Mouse (Mus musculus) gastrocnemius, adult 8-10 months (tissue): ENCODE data around the gene Ranbp3l. TPM values are rescaled to one million over a fixed set of nuclear protein-coding genes. Genes with fewer than 3 reads are reported as not detected.

Experiments used
- DNase-seq, 2 experiments: peaks; one replicate each; pipeline ENCODE4 v3.0.0; 2022; ENCODE audit warnings: low spot score in 2 of 2
- total RNA-seq, 4 experiments: library from RNA; stranded (reverse); gene quantifications; 2 replicates each; pipeline ENCODE4 v1.2.4; 2022

Ranbp3l gene
- total RNA-seq, 4 experiments from 2014 or later: 0.12 TPM; not detected in 3

DNA sequence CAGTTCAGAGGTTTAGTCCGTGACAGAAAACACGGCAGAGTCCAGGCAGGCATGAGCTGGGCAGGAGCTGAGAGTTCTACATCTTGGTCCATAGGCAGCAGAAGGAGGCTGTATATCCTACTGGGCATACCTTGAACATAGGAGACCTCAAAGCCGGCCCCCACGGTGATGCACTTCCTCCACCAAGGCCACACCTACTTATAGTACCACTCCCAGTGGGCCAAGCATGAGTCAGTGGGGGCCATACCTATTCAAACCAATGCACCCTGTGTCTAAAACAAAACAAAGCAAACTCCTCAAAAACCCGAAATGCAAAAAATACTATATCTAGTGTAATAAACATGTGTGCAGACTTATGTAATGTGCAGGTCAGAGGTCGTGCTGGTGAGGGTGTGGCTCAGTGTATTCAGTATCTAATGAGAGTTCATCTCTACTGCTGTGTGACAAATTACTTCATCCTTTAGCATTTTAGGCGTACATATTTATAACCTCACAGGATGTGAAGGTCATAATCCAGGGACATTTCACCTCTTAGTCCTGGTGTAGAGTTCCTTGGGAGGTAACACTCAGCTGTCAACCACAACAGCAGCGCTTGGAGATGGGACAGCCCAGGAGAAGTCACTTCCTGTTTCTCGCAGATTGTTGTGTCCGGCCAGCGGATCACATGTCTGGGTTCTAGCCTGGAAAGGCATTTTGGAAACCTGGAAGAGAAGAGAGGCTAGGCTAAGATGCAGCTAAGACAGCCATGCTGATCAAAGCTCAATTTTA lies 126.0 kb downstream of the Ranbp3l start:
- DNase-seq: no peak

DNA sequence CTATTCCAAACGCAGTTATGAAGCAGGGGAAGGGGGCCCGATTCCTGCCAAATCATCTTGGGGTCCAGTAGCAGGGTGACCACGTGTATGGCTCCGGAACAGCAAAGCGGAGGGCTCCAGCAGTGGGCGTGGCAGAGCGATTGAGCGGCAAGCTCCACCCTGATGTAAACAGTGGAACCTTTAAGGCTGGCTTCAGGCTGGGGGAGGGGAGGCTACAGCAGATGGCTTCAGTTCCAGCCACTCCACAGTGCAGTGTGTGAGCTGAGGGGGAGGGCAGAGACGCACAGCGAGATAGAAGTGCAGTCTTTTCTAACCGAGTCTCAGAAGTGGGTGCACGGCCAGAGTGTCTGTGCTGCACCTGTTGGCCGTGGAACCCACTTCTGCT lies 126.6 kb downstream of the Ranbp3l start:
- no peak for DNase-seq

GRCm38 (mm10) chr15:9096865-9097264 lies 129.1 kb downstream of the Ranbp3l start:
- DNase-seq: no peak

GRCm38 (mm10) chr15:9100446-9101077 lies 132.8 kb downstream of the Ranbp3l start:
- DNase-seq: no peak

- DNase-seq: no peak
These were observed 138.7 kb downstream of the Ranbp3l start for GRCm38 (mm10) chr15:9106303-9107074.

DNA sequence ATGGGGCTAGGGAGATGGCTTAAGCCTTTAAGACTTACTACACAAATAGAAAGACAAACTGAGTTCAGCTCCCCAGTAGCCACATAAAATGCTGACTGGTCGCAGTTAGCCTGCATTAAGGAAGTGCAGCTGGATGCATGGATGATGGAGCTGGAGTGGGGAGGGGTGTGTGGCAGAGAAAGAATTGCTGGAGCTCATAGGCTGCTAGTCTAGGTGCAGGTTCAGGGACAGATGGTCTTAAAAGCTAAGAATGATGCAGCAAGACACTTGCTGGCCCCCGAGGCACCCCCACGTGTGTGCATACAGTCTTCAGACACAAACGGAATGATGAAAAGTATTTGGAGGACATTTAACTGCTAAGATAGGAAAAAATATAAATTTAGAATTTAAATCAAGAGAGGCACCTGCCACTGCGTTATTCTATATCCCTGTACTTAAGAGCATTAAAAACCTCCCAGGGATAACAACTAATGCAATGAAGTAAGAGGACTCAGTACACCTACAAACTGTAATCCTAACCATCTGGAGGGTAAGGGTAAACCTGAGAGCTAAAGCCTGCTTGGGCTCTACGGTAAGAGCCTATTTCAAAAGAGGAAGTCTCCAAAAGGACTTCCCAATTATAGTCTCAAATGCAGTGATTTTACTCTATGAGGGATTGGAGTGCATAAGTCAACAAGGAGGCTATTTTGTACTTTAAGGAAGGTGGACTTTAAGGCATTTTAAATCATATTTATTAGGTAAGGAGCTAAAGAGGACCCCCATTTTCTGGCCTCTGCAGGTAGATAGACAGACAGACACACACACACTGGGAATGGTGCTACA lies 143.0 kb downstream of the Ranbp3l start:
- DNase-seq: no peak

DNA sequence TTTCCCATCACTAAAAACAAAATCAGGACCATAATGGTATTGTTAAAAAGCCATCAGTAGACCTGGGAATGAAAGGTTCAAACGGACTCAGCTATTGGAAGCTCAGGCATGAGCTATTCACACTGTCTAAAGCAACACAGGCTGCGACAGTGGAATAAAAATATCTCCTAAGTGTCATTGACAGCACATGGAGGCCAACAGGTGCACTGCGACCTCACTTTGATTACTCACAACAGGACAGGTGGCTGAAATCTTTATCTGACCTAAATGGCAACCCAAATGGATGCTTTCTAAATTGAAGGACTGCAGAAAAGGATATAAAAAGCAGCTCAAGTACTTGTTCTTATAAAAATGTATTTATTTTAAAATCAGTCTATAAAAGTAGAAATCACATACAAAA lies 143.9 kb downstream of the Ranbp3l start:
- no peak for DNase-seq

DNA sequence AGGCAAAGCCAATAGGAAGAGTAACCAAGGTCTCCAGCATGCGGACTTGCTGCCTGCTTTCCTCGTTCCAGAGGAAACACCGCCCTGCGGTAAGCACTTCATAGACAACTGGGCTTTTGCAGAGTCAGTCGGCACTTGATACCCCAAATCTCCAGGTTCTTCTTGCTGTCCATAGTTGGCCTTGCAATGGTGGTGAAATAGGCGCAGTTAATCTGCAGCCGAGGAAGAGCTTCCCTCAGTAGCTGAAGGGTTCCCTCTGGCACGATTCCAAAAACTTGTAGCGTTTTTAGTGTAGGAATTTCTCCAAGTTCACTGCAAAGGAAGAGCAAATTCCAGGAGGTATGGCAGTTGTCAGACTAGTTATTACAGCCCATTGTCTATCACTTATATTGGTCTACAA lies 145.8 kb downstream of the Ranbp3l start:
- no peak for DNase-seq

- no peak for DNase-seq
These were observed 146.4 kb downstream of the Ranbp3l start for GRCm38 (mm10) chr15:9114131-9114530.

DNA sequence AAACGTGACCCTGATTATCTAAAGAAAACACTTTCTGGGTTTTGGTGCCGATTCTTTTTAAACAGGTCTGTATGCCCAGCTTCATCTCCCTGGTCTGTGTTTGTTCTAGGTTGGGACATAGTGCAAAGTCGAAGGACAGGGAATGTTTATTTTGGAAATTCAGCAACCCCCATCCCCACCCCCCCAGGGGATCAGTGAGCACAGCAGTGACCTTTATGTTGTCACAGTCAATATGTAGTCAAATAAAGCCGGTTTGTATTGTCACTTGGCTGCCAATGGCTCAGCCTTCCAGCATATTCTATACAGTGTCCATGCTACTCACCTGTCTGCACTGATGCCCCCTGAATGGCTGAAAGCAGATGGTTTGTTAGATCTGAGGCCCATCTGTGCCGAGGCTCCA lies 146.8 kb downstream of the Ranbp3l start:
- no peak for DNase-seq

Other genes with a start within 250 kb of the Ranbp3l start
- 10 to 100 TPM; 30.8 to 41.8 (median 37.9) TPM for gene Nadk2, start 103.3 kb downstream of the Ranbp3l start, total RNA-seq
- gene Lmbrd2, start 172.6 kb downstream of the Ranbp3l start, total RNA-seq: 10 to 100 TPM; 15.9 to 19.6 (median 16.6) TPM
- gene Skp2, start 187.5 kb downstream of the Ranbp3l start, total RNA-seq: under 1 TPM; 0.15 to 0.53 (median 0.35) TPM